Comparison of ENCODE assay signal across 8 mouse cellular contexts in the genomic region with DNA sequence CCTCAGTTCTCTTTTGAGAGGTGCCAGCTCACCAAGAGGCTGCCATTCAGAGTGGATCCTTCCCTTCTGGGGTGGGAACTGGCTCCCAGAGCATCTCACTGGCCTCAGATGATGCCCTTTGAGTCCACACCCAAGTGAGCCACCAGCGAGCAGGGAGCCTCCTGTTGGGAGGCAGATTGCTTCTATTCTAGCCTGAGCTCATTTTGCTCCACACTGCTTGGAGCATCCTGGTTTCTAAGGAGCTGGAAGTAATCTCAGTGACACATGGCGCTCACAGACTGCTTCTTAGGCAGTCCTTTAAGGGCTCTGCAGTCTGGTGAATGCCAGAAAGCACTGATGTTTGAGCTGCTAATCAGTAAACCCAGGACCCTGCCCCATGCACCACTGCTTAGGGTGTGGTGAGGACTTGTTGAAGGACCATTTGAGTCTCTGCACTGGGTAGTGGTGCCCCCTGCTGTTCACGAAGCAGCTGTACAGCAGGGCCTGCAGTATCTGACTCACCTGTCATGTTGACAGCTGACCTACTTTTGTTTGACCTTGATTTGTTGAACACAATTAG. TPM values are rescaled to one million over a fixed set of nuclear protein-coding genes. Genes with fewer than 3 reads are reported as not detected.
DNase-seq lines count a peak whose midpoint lies in the region; ATAC-seq and TF ChIP-seq lines count a peak whose summit lies in the region.

No protein-coding gene starts in this region.

- TF ChIP-seq CTCF in midbrain, postnatal 0 days (IDR thresholded peaks at IDR 0.05): peak; percentile 80

- H3K9me3 ChIP-seq in forebrain, embryonic 12.5 days: no peaks in the 10 kb centered on the region
- no peaks in the 10 kb centered on the region for H3K9me3 ChIP-seq in hindbrain, embryonic 12.5 days (replicated peaks)
- no peaks in the 10 kb centered on the region for H3K9me3 ChIP-seq in limb, embryonic 10.5 days (replicated peaks)
- H3K9me3 ChIP-seq in midbrain, postnatal 0 days (ENCODE audit: low read length): no peaks in the 10 kb centered on the region

- no peaks in the 10 kb centered on the region for H3K36me3 ChIP-seq in forebrain, embryonic 12.5 days (replicated peaks)
- no peaks in the 10 kb centered on the region for H3K36me3 ChIP-seq in hindbrain, embryonic 12.5 days
- H3K36me3 ChIP-seq in limb, embryonic 10.5 days: no peaks in the 10 kb centered on the region
- H3K36me3 ChIP-seq in midbrain, postnatal 0 days (ENCODE audit: insufficient read depth, low read length): no peaks in the 10 kb centered on the region

- intact Hi-C loops in left cerebral cortex, postnatal 14 days (cut with DNase I): loop anchor here (5.0 kb wide), 1 partner anchor 108 kb away; no protein-coding TSS in a partner anchor

- peak; percentile 51 to 71 for DNase-seq in left cerebral cortex, postnatal 14 days (ENCODE audit: low spot score in 2 of 2)
- no peak for DNase-seq in left cerebral cortex, adult 11 months (ENCODE audit: low spot score)
- DNase-seq in brain, adult 2 months (ENCODE audit: low read depth, low spot score): peak; percentile 89
- DNase-seq in limb, embryonic 10.5 days (ENCODE audit: low spot score): peak; percentile 56
- peak; percentile 75 for DNase-seq in midbrain, postnatal 0 days (ENCODE audit: low spot score)
- peak; percentile 69 for DNase-seq in thymus, postnatal 25 days

- no peak overlapping the region for H3K9ac ChIP-seq in forebrain, embryonic 12.5 days
- no peak overlapping the region for H3K9ac ChIP-seq in hindbrain, embryonic 12.5 days
- H3K9ac ChIP-seq in midbrain, postnatal 0 days (replicated peaks; ENCODE audit: low read length, poor library complexity, severe bottlenecking): no peak overlapping the region; the same call in 1 of the 2 replicates

- peak; percentile 49; the same call in 1 of the 2 replicates for ATAC-seq in forebrain, embryonic 12.5 days (ENCODE audit: low FRiP score)
- 0 out of 2 replicates have a peak, but pooled peaks have one; percentile 43 for ATAC-seq in hindbrain, embryonic 12.5 days (ENCODE audit: low FRiP score)
- ATAC-seq in midbrain, postnatal 0 days (ENCODE audit: low FRiP score): peak; percentile 71

- H3K4me3 ChIP-seq in forebrain, embryonic 12.5 days (replicated peaks): no peak overlapping the region
- H3K4me3 ChIP-seq in hindbrain, embryonic 12.5 days: no peak overlapping the region
- H3K4me3 ChIP-seq in limb, embryonic 10.5 days: no peak overlapping the region
- H3K4me3 ChIP-seq in midbrain, postnatal 0 days (ENCODE audit: low read depth, low read length): no peak overlapping the region

- peak overlapping the region; percentile 75 for H3K27ac ChIP-seq in forebrain, embryonic 12.5 days
- H3K27ac ChIP-seq in hindbrain, embryonic 12.5 days: peak overlapping the region; percentile 1
- no peak overlapping the region; the same call in 1 of the 2 replicates for H3K27ac ChIP-seq in limb, embryonic 10.5 days
- H3K27ac ChIP-seq in midbrain, postnatal 0 days (ENCODE audit: low read depth, low read length): peak overlapping the region; percentile 64

- peaks cover 38% of the 10 kb centered on the region for H3K4me1 ChIP-seq in forebrain, embryonic 12.5 days
- peaks cover 25% of the 10 kb centered on the region for H3K4me1 ChIP-seq in hindbrain, embryonic 12.5 days
- peaks cover 10% of the 10 kb centered on the region for H3K4me1 ChIP-seq in limb, embryonic 10.5 days
- peaks cover 26% of the 10 kb centered on the region; the same call in 1 of the 2 replicates for H3K4me1 ChIP-seq in midbrain, postnatal 0 days (ENCODE audit: insufficient read depth, low read length)

- no peak overlapping the region for H3K4me2 ChIP-seq in forebrain, embryonic 12.5 days
- no peak overlapping the region for H3K4me2 ChIP-seq in hindbrain, embryonic 12.5 days (replicated peaks)
- H3K4me2 ChIP-seq in midbrain, postnatal 0 days (ENCODE audit: low read depth, low read length, poor library complexity, severe bottlenecking): no peak overlapping the region

- H3K27me3 ChIP-seq in forebrain, embryonic 12.5 days: no peaks in the 10 kb centered on the region
- H3K27me3 ChIP-seq in hindbrain, embryonic 12.5 days: no peaks in the 10 kb centered on the region
- H3K27me3 ChIP-seq in limb, embryonic 10.5 days (ENCODE audit: low read depth, poor library complexity, severe bottlenecking): no peaks in the 10 kb centered on the region
- no peaks in the 10 kb centered on the region for H3K27me3 ChIP-seq in midbrain, postnatal 0 days (ENCODE audit: insufficient read depth, low read length)

- WGBS in forebrain, embryonic 12.5 days: 43% methylated on average over 3 of the region's 3 CpGs
- 60% methylated on average over 3 of the region's 3 CpGs for WGBS in hindbrain, embryonic 12.5 days
- WGBS in limb, embryonic 10.5 days: 50% methylated on average over 3 of the region's 3 CpGs
- 40% methylated on average over 3 of the region's 3 CpGs for WGBS in midbrain, postnatal 0 days

RNA-seq across cellular contexts. Expression of a gene that starts 43.2 kb away (rescaled TPM):
- total RNA-seq in left cerebral cortex, postnatal 14 days (2021): 10 to 100 TPM; 29.9 to 33.2 TPM
- polyA plus RNA-seq in forebrain, embryonic 12.5 days (2016; fragmentation: Nextera tagmentation; extraction: Ambion mirVana): 9.9 and 11.3 TPM in 2 replicates
- polyA plus RNA-seq in hindbrain, embryonic 12.5 days (2016; fragmentation: Nextera tagmentation; extraction: Ambion mirVana): 9.1 and 9.5 TPM in 2 replicates
- 8.0 and 9.6 TPM in 2 replicates for polyA plus RNA-seq in limb, embryonic 10.5 days (2016; fragmentation: Nextera tagmentation; extraction: Ambion mirVana)
- total RNA-seq in midbrain, postnatal 0 days (2014; rRNA removed): 27.3 and 29.7 TPM in 2 replicates
- polyA plus RNA-seq in midbrain, postnatal 0 days (2015; fragmentation: Nextera tagmentation; extraction: Ambion mirVana): 21.1 and 23.0 TPM in 2 replicates
